Mouse (Mus musculus) thymus, adult 2 months (tissue): Measurements from ENCODE around the gene Cd276. TPM values are rescaled to one million over a fixed set of nuclear protein-coding genes. Genes with fewer than 3 reads are reported as not detected.
A peak's percentile ranks its signal among the peaks of the same experiment; 100 is the strongest.

Experiments
- DNase-seq: peaks from one replicate; pipeline ENCODE4 v3.0.0; 2021
- H3K27ac ChIP-seq: fragments of 200-500 bp; 2 replicates; pipeline ENCODE4 v1.5.1; 2012; ENCODE audit warnings: low read length, control low read depth; ENCODE audit not compliant: control insufficient read depth, insufficient read depth
- H3K27me3 ChIP-seq: fragments of 200-500 bp; 2 replicates; pipeline ENCODE4 v1.6.1; 2012; ENCODE audit warnings: mild to moderate bottlenecking, low read length, moderate library complexity, mixed read lengths; ENCODE audit not compliant: control insufficient read depth, insufficient read depth
- H3K36me3 ChIP-seq: fragments of 200-500 bp; 2 replicates; pipeline ENCODE4 v1.6.1; 2012; ENCODE audit warnings: mild to moderate bottlenecking, low read length, moderate library complexity; ENCODE audit not compliant: control insufficient read depth, insufficient read depth
- H3K4me1 ChIP-seq: fragments of 200-500 bp; replicated peaks from 2 replicates; pipeline ENCODE4 v1.6.1; 2012; ENCODE audit warnings: low read length; ENCODE audit not compliant: control insufficient read depth, insufficient read depth
- H3K4me3 ChIP-seq: fragments of 200-500 bp; 2 replicates; pipeline ENCODE4 v1.5.1; 2012; ENCODE audit warnings: mild to moderate bottlenecking, low read length, control low read depth, moderate library complexity; ENCODE audit not compliant: control insufficient read depth, insufficient read depth
- CTCF ChIP-seq: fragments of 200-500 bp; IDR thresholded peaks from 2 replicates; pipeline ENCODE4 v1.5.1; 2012; ENCODE audit warnings: mild to moderate bottlenecking, control low read depth, low read length, moderate library complexity, borderline replicate concordance; ENCODE audit not compliant: control insufficient read depth, poor library complexity, insufficient read depth; ENCODE audit errors: extremely low read depth
- POLR2A ChIP-seq: fragments of 200-500 bp; IDR thresholded peaks from 2 replicates; pipeline ENCODE4 v1.6.1; 2012; ENCODE audit warnings: mild to moderate bottlenecking, low read length, control low read depth, moderate library complexity; ENCODE audit not compliant: control insufficient read depth, poor library complexity, insufficient read depth; ENCODE audit errors: extremely low read depth
- WGBS: fragments of 180-500 bp; shearing (Covaris S2); methylation state at CpG from one replicate; pipeline ENCODE4 v1.1.7; 2018; 5-methylcytosine and 5-hydroxymethylcytosine counted together
- polyA plus RNA-seq: library from polyadenylated mRNA; depleted of rRNA; stranded (reverse); fragments of >200 nt; gene quantifications from 2 replicates; pipeline ENCODE4 v1.2.3, GENCODE M21; 2012; rRNA removed

Cd276 gene
- polyA plus RNA-seq = 2.3 and 2.5 TPM in 2 replicates

GRCm38 (mm10) chr9:58554908-58555684, at the start of gene Cd276:
TSS of gene Cd276 (minus strand) at chr9:58555437.
- 0 out of 2 replicates have a peak, but pooled peaks have one; percentile 12 for TF ChIP-seq CTCF
- no peak for TF ChIP-seq POLR2A
- H3K27me3 ChIP-seq = peaks cover 17% of the 10 kb centered on the region
- no peak within 1 kb of the TSS for H3K27ac ChIP-seq
- peak; percentile 6 for DNase-seq
- H3K36me3 ChIP-seq = no peaks in the 10 kb centered on the region
- peaks cover 10% of the 10 kb centered on the region for H3K4me1 ChIP-seq
- 1% methylated on average over 67 of the region's 68 CpGs for WGBS
- peak within 1 kb of the TSS; percentile 34 for H3K4me3 ChIP-seq

GRCm38 (mm10) chr9:58595313-58595712, 40.1 kb upstream of the Cd276 start:
- Histone ChIP-seq H3K27me3 (no peaks in the 10 kb centered on the region), H3K4me3 (no peak overlapping the region), H3K27ac (no peak overlapping the region), H3K36me3 (no peaks in the 10 kb centered on the region), H3K4me1 (no peaks in the 10 kb centered on the region; the same call in 1 of the 2 replicates)
- WGBS = 100% methylated on average over 1 of the region's 1 CpGs
- no peak for TF ChIP-seq POLR2A
- no peak for TF ChIP-seq CTCF
- DNase-seq = no peak

- no peak overlapping the region for H3K4me3 ChIP-seq
- DNase-seq = no peak
- no peaks in the 10 kb centered on the region; the same call in 1 of the 2 replicates for H3K4me1 ChIP-seq
- WGBS = 65% methylated on average over 4 of the region's 4 CpGs
- no peak overlapping the region for H3K27ac ChIP-seq
- TF ChIP-seq POLR2A (no peak), CTCF (no peak)
- no peaks in the 10 kb centered on the region for H3K27me3 ChIP-seq
- H3K36me3 ChIP-seq = no peaks in the 10 kb centered on the region
These were observed 33.4 kb upstream of the Cd276 start for GRCm38 (mm10) chr9:58588657-58589056.

GRCm38 (mm10) chr9:58584323-58584722, 29.1 kb upstream of the Cd276 start:
- TF ChIP-seq CTCF (no peak), POLR2A (no peak)
- Histone ChIP-seq H3K4me1 (peaks cover 3% of the 10 kb centered on the region), H3K27ac (no peak overlapping the region), H3K27me3 (no peaks in the 10 kb centered on the region), H3K36me3 (no peaks in the 10 kb centered on the region), H3K4me3 (no peak overlapping the region)
- WGBS = 96% methylated on average over 1 of the region's 1 CpGs
- DNase-seq = no peak

GRCm38 (mm10) chr9:58583267-58583641, 28.0 kb upstream of the Cd276 start:
- TF ChIP-seq POLR2A (no peak), CTCF (no peak)
- Histone ChIP-seq H3K27ac (peak overlapping the region; percentile 81), H3K4me1 (peaks cover 3% of the 10 kb centered on the region), H3K36me3 (no peaks in the 10 kb centered on the region), H3K27me3 (no peaks in the 10 kb centered on the region), H3K4me3 (peak overlapping the region; percentile 84)
- under 1% methylated on average over 8 of the region's 8 CpGs for WGBS
- peak; percentile 41 for DNase-seq

- no peak for DNase-seq
- H3K27ac ChIP-seq = peak overlapping the region; percentile 81
These were observed 27.5 kb upstream of the Cd276 start for GRCm38 (mm10) chr9:58582581-58583266.

More at GRCm38 (mm10) chr9:58582581-58583266, 27.5 kb upstream of the Cd276 start:
- Histone ChIP-seq H3K27me3 (no peaks in the 10 kb centered on the region), H3K4me1 (peaks cover 3% of the 10 kb centered on the region), H3K36me3 (no peaks in the 10 kb centered on the region), H3K4me3 (peak overlapping the region; percentile 84)
- under 1% methylated on average over 42 of the region's 42 CpGs for WGBS
- TF ChIP-seq CTCF (no peak), POLR2A (0 out of 2 replicates have a peak, but pooled peaks have one; percentile 20)
